14 mouse cellular contexts compared by ENCODE assay signal in the genomic region with DNA sequence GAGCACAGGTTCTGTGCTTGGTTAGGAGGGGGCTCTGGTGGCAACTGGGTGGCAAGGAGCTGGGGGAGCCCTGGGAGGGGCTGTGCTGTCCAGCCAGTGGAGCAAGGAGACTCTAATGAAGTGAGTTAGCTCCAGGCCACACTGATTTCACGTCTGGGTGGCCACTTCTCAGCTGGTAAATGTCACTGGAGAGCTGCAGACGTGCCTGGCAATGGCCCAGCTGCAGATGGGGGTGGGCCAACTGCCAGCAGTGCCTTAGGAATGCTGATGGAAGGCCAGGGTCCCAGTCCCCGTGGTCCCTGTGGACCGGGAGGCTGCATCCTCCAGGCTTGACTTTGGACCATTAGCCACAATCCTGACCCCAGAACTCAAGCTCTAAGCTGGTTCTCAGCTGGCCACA. TPM values are rescaled to one million over a fixed set of nuclear protein-coding genes. Genes with fewer than 3 reads are reported as not detected.
DNase-seq lines count a peak whose midpoint lies in the region; ATAC-seq and TF ChIP-seq lines count a peak whose summit lies in the region.
"Had no signal": no experiment of that assay in that cellular context is flagged by ENCODE, and none has a peak within 500 bp of the region (broad histone marks: within the 10 kb centered on the region; RNA-seq: fewer than 3 reads in every experiment).

No protein-coding gene starts in this region.

- peak; percentile 75 for ATAC-seq in lung, embryonic 14.5 days (ENCODE audit: insufficient read depth)
- ATAC-seq: intestine, postnatal 0 days; liver, postnatal 0 days had no signal

- 9% methylated on average over 4 of the region's 4 CpGs for WGBS in lung, embryonic 14.5 days
- WGBS in lung, adult 2 months = 31% methylated on average over 4 of the region's 4 CpGs

- H3K9ac ChIP-seq in lung, embryonic 14.5 days = no peak overlapping the region
- H3K9ac ChIP-seq: embryonic facial prominence, embryonic 15.5 days; liver, postnatal 0 days had no signal

- H3K4me2 ChIP-seq in lung, embryonic 14.5 days = no peak overlapping the region
- H3K4me2 ChIP-seq: embryonic facial prominence, embryonic 15.5 days had no signal

- no peak for TF ChIP-seq CTCF in lung, embryonic 14.5 days (IDR thresholded peaks at IDR 0.05; ENCODE audit: low read depth)
- TF ChIP-seq CTCF in lung, adult 2 months (IDR thresholded peaks at IDR 0.05; ENCODE audit: insufficient read depth, low read length) = no peak
- no peak for TF ChIP-seq CTCF in brain, embryonic 14.5 days (IDR thresholded peaks at IDR 0.05; ENCODE audit: borderline replicate concordance, extremely low read depth, insufficient read depth, insufficient read length)

- no peaks in the 10 kb centered on the region for H3K36me3 ChIP-seq in lung, embryonic 14.5 days (ENCODE audit: insufficient read depth)
- H3K36me3 ChIP-seq: embryonic facial prominence, embryonic 15.5 days had no signal

- peak; percentile 89 for DNase-seq in lung, embryonic 14.5 days
- no peak for DNase-seq in lung, adult 2 months
- DNase-seq in brain, embryonic 14.5 days (ENCODE audit: low read depth) = peak; percentile 65
- peak; percentile 78 for DNase-seq in heart, postnatal 4 days
- peak; percentile 81 for DNase-seq in kidney, postnatal 14 days
- DNase-seq in left cerebral cortex, adult 18-20 months (ENCODE audit: low spot score in 2 of 2) = no peak
- DNase-seq in right cerebral cortex, postnatal 10 days (ENCODE audit: low spot score in 2 of 2) = no peak
- DNase-seq: adrenal gland, adult 2 months; cerebellum, adult 18-20 months; liver, postnatal 0 days; spleen, adult 18-20 months; thymus, postnatal 25 days had no signal

- H3K27me3 ChIP-seq in lung, embryonic 14.5 days (ENCODE audit: insufficient read depth, low read length) = 0 out of 2 replicates have a peak, but pooled peaks cover 12% of the 10 kb centered on the region

- peaks cover 2% of the 10 kb centered on the region; the same call in 1 of the 2 replicates for H3K4me1 ChIP-seq in lung, embryonic 14.5 days (ENCODE audit: insufficient read depth)
- no peaks in the 10 kb centered on the region for H3K4me1 ChIP-seq in lung, adult 2 months (ENCODE audit: control insufficient read depth, insufficient read depth, low read length)

- no peak overlapping the region for H3K4me3 ChIP-seq in lung, embryonic 14.5 days (ENCODE audit: low read depth, low read length)
- no peak overlapping the region for H3K4me3 ChIP-seq in lung, adult 2 months (replicated peaks; ENCODE audit: extremely low read depth, low read depth, low read length)
- H3K4me3 ChIP-seq: embryonic facial prominence, embryonic 15.5 days had no signal

- no peak for TF ChIP-seq POLR2A in lung, adult 2 months (IDR thresholded peaks at IDR 0.05; ENCODE audit: borderline replicate concordance, extremely low read depth, low read depth, low read length)
- TF ChIP-seq POLR2A in brain, embryonic 14.5 days (IDR thresholded peaks at IDR 0.05; ENCODE audit: borderline replicate concordance, extremely low read depth, insufficient read depth, insufficient read length, poor library complexity, severe bottlenecking) = no peak

- H3K9me3 ChIP-seq in lung, embryonic 14.5 days (ENCODE audit: low read depth, low read length) = no peaks in the 10 kb centered on the region
- H3K9me3 ChIP-seq: embryonic facial prominence, embryonic 15.5 days had no signal

- H3K27ac ChIP-seq in lung, embryonic 14.5 days (ENCODE audit: low read depth) = no peak overlapping the region
- H3K27ac ChIP-seq: embryonic facial prominence, embryonic 15.5 days had no signal

RNA-seq across cellular contexts. Expression of a gene that starts 13.9 kb away (rescaled TPM):
- 0.17 and 0.18 TPM in 2 replicates for polyA plus RNA-seq in lung, embryonic 14.5 days (2014; fragmentation: Nextera tagmentation; extraction: Ambion mirVana)
- polyA plus RNA-seq in lung, adult 2 months (2012; rRNA removed) = 0.25 TPM in 1 of 2 replicates, not detected in the other
- polyA plus RNA-seq in brain, embryonic 14.5 days (2012; rRNA removed) = 5.0 and 5.2 TPM in 2 replicates
- total RNA-seq in heart, postnatal 4 days (2021) = not detected
- 10 to 100 TPM; 30.7 to 33.7 TPM for total RNA-seq in left cerebral cortex, adult 18-20 months (2021)

RNA-seq across cellular contexts. Expression of a gene that starts 56.0 kb away (rescaled TPM):
- 70.4 and 74.1 TPM in 2 replicates for polyA plus RNA-seq in lung, embryonic 14.5 days (2014; fragmentation: Nextera tagmentation; extraction: Ambion mirVana)
- polyA plus RNA-seq in lung, adult 2 months (2012; rRNA removed) = 51.4 and 55.1 TPM in 2 replicates
- 40.2 and 57.7 TPM in 2 replicates for polyA plus RNA-seq in brain, embryonic 14.5 days (2012; rRNA removed)
- 10 to 100 TPM; 22.1 to 23.4 TPM for total RNA-seq in heart, postnatal 4 days (2021)
- total RNA-seq in left cerebral cortex, adult 18-20 months (2021) = 10 to 100 TPM; 25.3 to 28.5 TPM

RNA-seq across cellular contexts. Expression of a gene that starts 56.3 kb away (rescaled TPM):
- 736 and 777 TPM in 2 replicates for polyA plus RNA-seq in lung, embryonic 14.5 days (2014; fragmentation: Nextera tagmentation; extraction: Ambion mirVana)
- 460 and 481 TPM in 2 replicates for polyA plus RNA-seq in lung, adult 2 months (2012; rRNA removed)
- polyA plus RNA-seq in brain, embryonic 14.5 days (2012; rRNA removed) = 554 and 676 TPM in 2 replicates
- 1,000 to 10,000 TPM; 1,138 to 1,323 TPM for total RNA-seq in heart, postnatal 4 days (2021)
- 100 to 1,000 TPM; 347 to 391 TPM for total RNA-seq in left cerebral cortex, adult 18-20 months (2021)

Comparison
In these comparisons a context has a peak if more than half of its experiments do, and no peak if none do; other contexts are left out.
1. DNase-seq: peak in lung, embryonic 14.5 days (single experiment), brain, embryonic 14.5 days (single experiment), heart, postnatal 4 days (single experiment) and kidney, postnatal 14 days (single experiment); none in lung, adult 2 months (single experiment), left cerebral cortex, adult 18-20 months (0 of 2) and right cerebral cortex, postnatal 10 days (0 of 2).